Mouse (Mus musculus): ENCODE results near the gene Det1. TPM values are rescaled to one million over a fixed set of nuclear protein-coding genes. Genes with fewer than 3 reads are reported as not detected.

Gene Det1
- polyA plus RNA-seq, 1 experiment from 2014 or later: 20.5 TPM

- Histone ChIP-seq H3K9me3 (ENCODE audit: control insufficient read depth, low read length) (no peaks in the 10 kb centered on the region), H3K4me2 (peak overlapping the region; percentile 89), H3K4me3 (ENCODE audit: low read depth, low read length) (peak overlapping the region; percentile 51), H3K9ac (ENCODE audit: low read length) (peak overlapping the region; percentile 36; the same call in 1 of the 2 replicates), H3K27me3 (ENCODE audit: control insufficient read depth, insufficient read depth, low read length) (peaks cover 2% of the 10 kb centered on the region; the same call in 1 of the 2 replicates), H3K4me1 (ENCODE audit: control insufficient read depth, insufficient read depth, low read length) (peaks cover 53% of the 10 kb centered on the region), H3K27ac (ENCODE audit: low read depth, low read length) (peak overlapping the region; percentile 40), H3K36me3 (ENCODE audit: control insufficient read depth, insufficient read depth, low read length) (no peaks in the 10 kb centered on the region)
- DNase-seq (ENCODE audit: low spot score, missing footprints) (peak; percentile 95), ATAC-seq (ENCODE audit: low FRiP score) (peak; percentile 69)
- 3% methylated on average over 6 of the region's 6 CpGs for WGBS
Measured at GRCm38 (mm10) chr7:78884139-78884538, 37.1 kb upstream of the Det1 start.

DNA sequence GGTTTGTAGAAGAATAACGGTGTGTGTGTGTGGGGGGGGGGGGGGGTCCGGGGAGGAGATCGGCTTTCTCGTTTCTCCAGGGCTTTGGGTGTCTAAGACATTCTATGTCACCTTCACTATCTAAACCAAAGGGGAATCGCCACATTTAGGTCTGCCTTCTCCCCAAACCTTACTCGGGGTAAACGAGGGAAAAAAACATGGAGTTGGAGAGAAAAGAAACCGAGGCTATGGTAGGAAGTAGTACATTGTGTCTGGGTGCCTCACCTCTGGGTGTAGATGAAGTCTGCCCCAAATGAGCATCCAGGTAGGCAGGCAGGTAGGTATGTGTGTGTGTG is 36.6 kb upstream of the Det1 start:
- Histone ChIP-seq H3K27ac (ENCODE audit: low read depth, low read length) (peak overlapping the region; percentile 68), H3K4me3 (ENCODE audit: low read depth, low read length) (peak overlapping the region; percentile 51), H3K9me3 (ENCODE audit: control insufficient read depth, low read length) (no peaks in the 10 kb centered on the region), H3K4me2 (peak overlapping the region; percentile 89), H3K27me3 (ENCODE audit: control insufficient read depth, insufficient read depth, low read length) (peaks cover 2% of the 10 kb centered on the region; the same call in 1 of the 2 replicates), H3K36me3 (ENCODE audit: control insufficient read depth, insufficient read depth, low read length) (no peaks in the 10 kb centered on the region), H3K4me1 (ENCODE audit: control insufficient read depth, insufficient read depth, low read length) (peaks cover 53% of the 10 kb centered on the region), H3K9ac (ENCODE audit: low read length) (peak overlapping the region; percentile 72)
- DNase-seq (ENCODE audit: low spot score, missing footprints) (peak; percentile 88), ATAC-seq (ENCODE audit: low FRiP score) (no peak)
- 2% methylated on average over 8 of the region's 8 CpGs for WGBS

GRCm38 (mm10) chr7:78883016-78883725 is 36.1 kb upstream of the Det1 start:
- DNase-seq (ENCODE audit: low spot score, missing footprints) (peak; percentile 93), ATAC-seq (ENCODE audit: low FRiP score) (0 out of 2 replicates have a peak, but pooled peaks have one; percentile 1)
- Histone ChIP-seq H3K4me3 (ENCODE audit: low read depth, low read length) (peak overlapping the region; percentile 51), H3K4me1 (ENCODE audit: control insufficient read depth, insufficient read depth, low read length) (peaks cover 53% of the 10 kb centered on the region), H3K9me3 (ENCODE audit: control insufficient read depth, low read length) (no peaks in the 10 kb centered on the region), H3K9ac (ENCODE audit: low read length) (peak overlapping the region; percentile 72), H3K36me3 (ENCODE audit: control insufficient read depth, insufficient read depth, low read length) (no peaks in the 10 kb centered on the region), H3K4me2 (peak overlapping the region; percentile 89), H3K27me3 (ENCODE audit: control insufficient read depth, insufficient read depth, low read length) (peaks cover 2% of the 10 kb centered on the region; the same call in 1 of the 2 replicates), H3K27ac (ENCODE audit: low read depth, low read length) (peak overlapping the region; percentile 68)
- WGBS: 1% methylated on average over 34 of the region's 34 CpGs

DNA sequence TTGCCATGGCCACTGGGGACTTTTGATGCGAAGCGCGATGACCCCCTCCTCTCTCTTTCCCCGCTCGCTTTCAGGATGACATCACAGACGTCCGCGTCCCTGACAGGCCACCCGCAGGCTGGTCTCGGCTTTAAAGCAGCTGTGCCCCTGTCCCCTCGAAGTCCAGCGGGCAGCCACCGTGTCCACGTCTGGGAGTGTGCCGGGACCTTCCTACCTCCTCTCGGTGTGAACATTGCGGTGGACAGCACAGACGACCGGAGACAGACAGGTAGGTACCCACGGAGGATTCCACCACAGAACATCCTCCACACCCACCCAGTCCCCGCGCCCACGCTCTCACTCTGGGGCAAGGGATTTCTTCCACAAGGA is 35.4 kb upstream of the Det1 start:
- Histone ChIP-seq H3K27me3 (ENCODE audit: control insufficient read depth, insufficient read depth, low read length) (0 out of 2 replicates have a peak, but pooled peaks cover 2% of the 10 kb centered on the region), H3K36me3 (ENCODE audit: control insufficient read depth, insufficient read depth, low read length) (no peaks in the 10 kb centered on the region), H3K9me3 (ENCODE audit: control insufficient read depth, low read length) (no peaks in the 10 kb centered on the region), H3K4me2 (peak overlapping the region; percentile 89), H3K27ac (ENCODE audit: low read depth, low read length) (peak overlapping the region; percentile 68; the same call in 1 of the 2 replicates), H3K9ac (ENCODE audit: low read length) (peak overlapping the region; percentile 72), H3K4me1 (ENCODE audit: control insufficient read depth, insufficient read depth, low read length) (peaks cover 51% of the 10 kb centered on the region), H3K4me3 (ENCODE audit: low read depth, low read length) (peak overlapping the region; percentile 51)
- DNase-seq (ENCODE audit: low spot score, missing footprints) (no peak), ATAC-seq (ENCODE audit: low FRiP score) (peak; percentile 85)
- WGBS: 1% methylated on average over 21 of the region's 23 CpGs

- WGBS: 6% methylated on average over 13 of the region's 16 CpGs
- Histone ChIP-seq H3K4me2 (peak overlapping the region; percentile 89), H3K27me3 (ENCODE audit: control insufficient read depth, insufficient read depth, low read length) (0 out of 2 replicates have a peak, but pooled peaks cover 2% of the 10 kb centered on the region), H3K9ac (ENCODE audit: low read length) (peak overlapping the region; percentile 20; the same call in 1 of the 2 replicates), H3K4me3 (ENCODE audit: low read depth, low read length) (peak overlapping the region; percentile 51), H3K36me3 (ENCODE audit: control insufficient read depth, insufficient read depth, low read length) (no peaks in the 10 kb centered on the region), H3K4me1 (ENCODE audit: control insufficient read depth, insufficient read depth, low read length) (peaks cover 45% of the 10 kb centered on the region), H3K27ac (ENCODE audit: low read depth, low read length) (peak overlapping the region; percentile 52; the same call in 1 of the 2 replicates), H3K9me3 (ENCODE audit: control insufficient read depth, low read length) (no peaks in the 10 kb centered on the region)
- DNase-seq (ENCODE audit: low spot score, missing footprints) (peak; percentile 94), ATAC-seq (ENCODE audit: low FRiP score) (peak; percentile 14)
Measured at GRCm38 (mm10) chr7:78881607-78882468, 34.8 kb upstream of the Det1 start.

DNA sequence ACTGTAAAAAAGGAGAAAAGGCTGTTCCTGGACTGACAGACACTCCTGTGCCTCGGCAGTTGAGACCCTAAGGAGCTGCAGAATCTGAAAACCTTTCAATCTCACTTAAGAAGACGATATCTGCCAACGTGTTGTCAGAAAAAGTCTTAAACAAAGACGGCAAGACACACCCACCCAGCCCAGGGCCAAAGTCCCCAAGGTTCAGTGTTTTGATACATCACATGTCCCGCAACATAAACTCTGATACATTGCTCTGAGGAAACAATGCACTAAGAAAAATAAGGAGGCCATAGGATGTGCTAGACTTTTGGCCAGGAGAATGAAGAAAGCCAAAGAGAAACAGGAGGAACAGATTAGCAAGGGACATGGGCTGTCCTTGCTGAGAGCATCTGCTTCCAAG is 25.8 kb upstream of the Det1 start:
- Histone ChIP-seq H3K27me3 (ENCODE audit: control insufficient read depth, insufficient read depth, low read length) (no peaks in the 10 kb centered on the region), H3K27ac (ENCODE audit: low read depth, low read length) (no peak overlapping the region), H3K4me1 (ENCODE audit: control insufficient read depth, insufficient read depth, low read length) (no peaks in the 10 kb centered on the region), H3K9ac (ENCODE audit: low read length) (no peak overlapping the region), H3K36me3 (ENCODE audit: control insufficient read depth, insufficient read depth, low read length) (no peaks in the 10 kb centered on the region), H3K4me2 (no peak overlapping the region), H3K9me3 (ENCODE audit: control insufficient read depth, low read length) (no peaks in the 10 kb centered on the region), H3K4me3 (ENCODE audit: low read depth, low read length) (no peak overlapping the region)
- DNase-seq (ENCODE audit: low spot score, missing footprints) (no peak), ATAC-seq (ENCODE audit: low FRiP score) (no peak)
- WGBS: 86% methylated on average over 5 of the region's 5 CpGs

- H3K4me3 ChIP-seq (ENCODE audit: low read depth, low read length): no peak overlapping the region
- H3K27me3 ChIP-seq (ENCODE audit: control insufficient read depth, insufficient read depth, low read length): no peaks in the 10 kb centered on the region
- H3K4me2 ChIP-seq: no peak overlapping the region
- ATAC-seq (ENCODE audit: low FRiP score) (no peak), DNase-seq (ENCODE audit: low spot score, missing footprints) (no peak)
- no peaks in the 10 kb centered on the region for H3K36me3 ChIP-seq (ENCODE audit: control insufficient read depth, insufficient read depth, low read length)
- no peaks in the 10 kb centered on the region for H3K4me1 ChIP-seq (ENCODE audit: control insufficient read depth, insufficient read depth, low read length)
- WGBS: 88% methylated on average over 6 of the region's 6 CpGs
- H3K9me3 ChIP-seq (ENCODE audit: control insufficient read depth, low read length): no peaks in the 10 kb centered on the region
- no peak overlapping the region for H3K27ac ChIP-seq (ENCODE audit: low read depth, low read length)
- no peak overlapping the region for H3K9ac ChIP-seq (ENCODE audit: low read length)
Measured at GRCm38 (mm10) chr7:78872366-78872765, 25.3 kb upstream of the Det1 start.

- ATAC-seq (ENCODE audit: low FRiP score) (no peak), DNase-seq (ENCODE audit: low spot score, missing footprints) (no peak)
- 84% methylated on average over 5 of the region's 5 CpGs for WGBS
- H3K27me3 ChIP-seq (ENCODE audit: control insufficient read depth, insufficient read depth, low read length): no peaks in the 10 kb centered on the region
- H3K9me3 ChIP-seq (ENCODE audit: control insufficient read depth, low read length): no peaks in the 10 kb centered on the region
- H3K9ac ChIP-seq (ENCODE audit: low read length): no peak overlapping the region
- no peak overlapping the region for H3K27ac ChIP-seq (ENCODE audit: low read depth, low read length)
- H3K36me3 ChIP-seq (ENCODE audit: control insufficient read depth, insufficient read depth, low read length): no peaks in the 10 kb centered on the region
- no peak overlapping the region for H3K4me3 ChIP-seq (ENCODE audit: low read depth, low read length)
- no peaks in the 10 kb centered on the region for H3K4me1 ChIP-seq (ENCODE audit: control insufficient read depth, insufficient read depth, low read length)
- no peak overlapping the region for H3K4me2 ChIP-seq
Measured at GRCm38 (mm10) chr7:78868731-78869130, 21.7 kb upstream of the Det1 start.

Measured in midbrain, embryonic 11.5 days (tissue).